Mouse (Mus musculus) kidney, adult 11 months (tissue): ENCODE data around the gene Gm28576.
"Not testable (repeated sequence)": the region's sequence is repeated elsewhere in the genome, so short reads cannot be mapped to it uniquely, and the experiment has no call there.

Source experiments
- DNase-seq: peaks from one replicate; pipeline ENCODE4 v3.0.0; 2022

The Gm28576 gene

GRCm38 (mm10) chrY:7722641-7723040 is at the start of gene Gm28576:
Gm28576 (plus strand) TSS chrY:7722941.
- not testable (repeated sequence) for DNase-seq
